Mouse (Mus musculus) MEL (cell line): Measurements from ENCODE around the gene Zfp422.

Experiments
- CTCF ChIP-seq, 3 experiments: IDR thresholded peaks in 2 of 3; conservative IDR thresholded peaks in 1 of 3; 2 replicates each; pipeline ENCODE4 v1.5.1; 2011 to 2012; ENCODE audit warnings: low read length in 3 of 3, low read depth in 2 of 3, mild to moderate bottlenecking in 2 of 3, improper control_type of control experiment in 1 of 3, inconsistent platforms in 1 of 3, mixed read lengths in 1 of 3, moderate library complexity in 1 of 3; ENCODE audit not compliant: control insufficient read depth in 1 of 3, insufficient read depth in 1 of 3, poor library complexity in 1 of 3, severe bottlenecking in 1 of 3
- E2F4 ChIP-seq: IDR thresholded peaks from 2 replicates; pipeline ENCODE4 v1.6.1; 2011; ENCODE audit warnings: low read depth, low read length, improper control_type of control experiment, borderline replicate concordance
- GATA1 ChIP-seq: IDR thresholded peaks from 2 replicates; pipeline ENCODE4 v1.6.1; 2011; ENCODE audit warnings: low read depth, low read length, improper control_type of control experiment
- HCFC1 ChIP-seq: IDR thresholded peaks from 2 replicates; pipeline ENCODE4 v1.6.1; 2012; ENCODE audit warnings: low read depth, mild to moderate bottlenecking, inconsistent platforms, low read length, improper control_type of control experiment, moderate library complexity
- JUND ChIP-seq: IDR thresholded peaks from 2 replicates; pipeline ENCODE4 v1.6.1; 2011; ENCODE audit warnings: low read depth, mild to moderate bottlenecking, improper control_type of control experiment, low read length
- MAFK ChIP-seq: IDR thresholded peaks from 2 replicates; pipeline ENCODE4 v1.6.1; 2011; ENCODE audit warnings: low read depth, mild to moderate bottlenecking, low read length, improper control_type of control experiment, borderline replicate concordance
- POLR2A ChIP-seq, 2 experiments: IDR thresholded peaks; 2 replicates each; pipeline ENCODE4 v1.6.1; 2011 to 2012; ENCODE audit warnings: low read length in 2 of 2, mild to moderate bottlenecking in 2 of 2, control low read depth in 1 of 2, improper control_type of control experiment in 1 of 2, low read depth in 1 of 2, moderate library complexity in 1 of 2; ENCODE audit not compliant: control insufficient read depth in 1 of 2, insufficient read depth in 1 of 2, poor library complexity in 1 of 2
- POLR2AphosphoS2 ChIP-seq: IDR thresholded peaks from 2 replicates; pipeline ENCODE4 v1.6.1; 2011; ENCODE audit warnings: low read length, improper control_type of control experiment
- TCF12 ChIP-seq: IDR thresholded peaks from 2 replicates; pipeline ENCODE4 v1.6.1; 2014; ENCODE audit warnings: low read depth, mild to moderate bottlenecking, inconsistent platforms, low read length, improper control_type of control experiment, moderate library complexity
- ZC3H11A ChIP-seq: IDR thresholded peaks from 2 replicates; pipeline ENCODE4 v1.6.1; 2012; ENCODE audit warnings: low read depth, mild to moderate bottlenecking, inconsistent platforms, low read length, improper control_type of control experiment
- ZMIZ1 ChIP-seq: IDR thresholded peaks from 2 replicates; pipeline ENCODE4 v1.6.1; 2012; ENCODE audit warnings: low read depth, mild to moderate bottlenecking, inconsistent platforms, low read length, improper control_type of control experiment, moderate library complexity

GRCm38 (mm10) chr6:116649811-116650210 is 21.0 kb upstream of the Zfp422 start:
- no peak for TF ChIP-seq TCF12
- no peak for TF ChIP-seq E2F4
- TF ChIP-seq ZMIZ1 = no peak
- no peak for TF ChIP-seq ZC3H11A
- no peak for TF ChIP-seq GATA1
- TF ChIP-seq MAFK = no peak
- no peak for TF ChIP-seq HCFC1
- TF ChIP-seq POLR2AphosphoS2 = no peak
- TF ChIP-seq CTCF (IDR thresholded peaks at IDR 0.05 in 2 of 3, conservative IDR thresholded peaks at IDR 0.05 in 1 of 3; ENCODE audit: control insufficient read depth in 1 of 3, insufficient read depth in 1 of 3, low read depth in 2 of 3, low read length in 3 of 3, poor library complexity in 1 of 3, severe bottlenecking in 1 of 3) = no peak
- TF ChIP-seq JUND = no peak
- TF ChIP-seq POLR2A (IDR thresholded peaks at IDR 0.05; ENCODE audit: control insufficient read depth in 1 of 2, insufficient read depth in 1 of 2, low read depth in 1 of 2, low read length in 2 of 2, poor library complexity in 1 of 2) = no peak
